Mouse (Mus musculus): ENCODE measurements around the gene Adora1.

DNA sequence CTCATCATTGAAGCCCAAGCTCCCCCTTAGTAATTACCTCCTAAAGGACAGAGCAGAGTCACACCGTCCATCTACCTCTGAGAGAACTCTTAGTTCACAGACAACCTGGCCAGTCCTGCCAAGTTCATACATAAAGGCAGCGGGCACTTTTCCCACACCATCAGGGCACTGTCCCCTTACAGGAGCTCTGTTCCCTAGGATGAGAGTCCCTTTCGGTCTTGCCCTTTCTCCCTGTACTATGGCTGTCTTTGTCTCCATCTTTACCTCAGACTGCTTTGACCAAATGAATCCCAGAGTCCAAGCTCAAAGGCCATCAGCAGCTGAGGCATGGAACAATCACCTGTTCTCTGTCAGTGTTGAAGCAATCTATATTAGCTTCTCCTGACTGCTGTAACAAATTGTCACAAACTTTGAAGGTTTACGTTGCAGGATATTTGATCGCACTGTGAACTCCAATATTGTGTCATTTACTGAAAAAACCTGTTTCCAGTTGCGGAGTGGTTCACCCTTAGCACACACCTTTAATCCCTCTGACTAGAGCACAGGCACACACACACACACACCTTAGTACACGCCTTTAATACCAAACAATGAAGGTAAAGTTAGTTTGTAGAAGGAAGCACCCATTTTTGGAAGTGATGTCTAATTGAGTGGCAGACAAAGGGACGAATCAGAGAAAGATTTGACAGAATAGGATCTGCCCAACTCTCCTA, 66.1 kb downstream of the Adora1 start:
- no peak for TF ChIP-seq CTCF (IDR thresholded peaks at IDR 0.05; ENCODE audit: low read depth, low read length)
- no peak for TF ChIP-seq POLR2A (IDR thresholded peaks at IDR 0.05; ENCODE audit: extremely low read depth, insufficient read depth, low read length)

Measured in liver, adult 2 months (tissue).